Mouse (Mus musculus): ENCODE measurements at regions not wholly inside any gene's neighbourhood (a gene's known extent, or its start where the extent isn't known, plus 50 kb on each side); places are given as distances from the start of the nearest gene placed in this dataset.

- DNase-seq (ENCODE audit: low spot score) = no peak
Observed at GRCm38 (mm10) chr15:56030007-56030406, 1447.4 kb downstream of the Slc22a22 start.

- DNase-seq (ENCODE audit: low spot score) = no peak
Observed at GRCm38 (mm10) chr15:56027197-56027818, 1450.1 kb downstream of the Slc22a22 start.

DNA sequence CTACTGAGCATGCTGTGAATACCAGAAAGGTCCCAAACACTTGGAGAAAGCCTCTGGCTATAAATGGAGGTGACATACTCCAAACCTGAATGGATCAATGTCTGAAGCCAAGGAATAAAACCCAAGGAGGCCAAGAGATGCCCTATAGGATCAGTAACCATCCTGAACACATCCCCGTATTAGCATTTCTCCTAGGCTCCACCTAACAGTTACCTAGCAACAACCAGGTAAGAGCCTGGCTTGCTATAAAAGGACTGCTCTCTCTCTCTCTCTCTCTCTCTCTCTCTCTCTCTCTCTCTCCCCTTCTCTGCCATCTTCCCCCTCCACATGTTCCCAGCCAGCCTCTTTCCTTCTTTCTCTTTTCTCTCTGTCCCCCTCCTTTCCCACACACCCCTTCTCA, 1452.7 kb downstream of the Slc22a22 start:
- DNase-seq (ENCODE audit: low spot score) = no peak

GRCm38 (mm10) chr15:56023862-56024484, 1453.5 kb downstream of the Slc22a22 start:
- DNase-seq (ENCODE audit: low spot score) = no peak

DNA sequence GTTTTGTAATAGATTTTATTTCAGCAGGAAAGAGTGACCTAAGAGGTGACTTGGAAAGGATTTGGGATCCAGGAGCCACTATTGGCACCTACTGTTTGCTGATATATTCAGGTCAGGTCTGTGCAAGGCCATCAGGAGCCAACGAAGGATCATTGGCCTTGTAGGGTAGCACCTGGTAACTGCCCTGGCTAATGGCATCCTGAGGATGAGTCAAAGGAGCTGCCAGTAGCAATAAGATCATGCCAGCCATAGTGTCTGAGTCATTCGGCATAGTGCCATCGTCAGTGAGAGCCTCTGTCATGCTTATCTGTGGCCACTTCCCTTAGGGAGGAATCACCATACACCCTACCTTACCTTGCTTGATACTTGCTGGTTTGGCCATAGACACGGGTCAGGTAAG, 1455.1 kb downstream of the Slc22a22 start:
- DNase-seq (ENCODE audit: low spot score) = no peak

DNA sequence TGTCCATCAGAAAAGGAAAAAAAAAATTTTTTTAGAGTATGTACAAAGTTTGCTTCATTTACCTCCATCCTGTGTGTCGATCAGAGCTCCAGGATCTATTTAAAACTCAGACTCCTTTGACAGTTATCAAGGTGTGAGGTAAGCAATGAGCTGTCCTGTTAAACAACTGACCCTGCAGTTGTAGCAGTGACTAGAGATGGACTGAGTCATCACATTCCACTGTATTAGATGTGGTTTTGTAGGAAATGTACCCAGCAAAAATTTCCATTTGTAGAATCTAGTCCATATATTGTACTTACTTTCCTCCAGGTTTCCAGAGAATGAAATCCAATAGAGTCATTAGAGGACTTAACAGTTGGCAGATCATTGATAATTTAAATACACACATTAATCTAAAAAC, 1459.3 kb downstream of the Slc22a22 start:
- no peak for DNase-seq (ENCODE audit: low spot score)

DNA sequence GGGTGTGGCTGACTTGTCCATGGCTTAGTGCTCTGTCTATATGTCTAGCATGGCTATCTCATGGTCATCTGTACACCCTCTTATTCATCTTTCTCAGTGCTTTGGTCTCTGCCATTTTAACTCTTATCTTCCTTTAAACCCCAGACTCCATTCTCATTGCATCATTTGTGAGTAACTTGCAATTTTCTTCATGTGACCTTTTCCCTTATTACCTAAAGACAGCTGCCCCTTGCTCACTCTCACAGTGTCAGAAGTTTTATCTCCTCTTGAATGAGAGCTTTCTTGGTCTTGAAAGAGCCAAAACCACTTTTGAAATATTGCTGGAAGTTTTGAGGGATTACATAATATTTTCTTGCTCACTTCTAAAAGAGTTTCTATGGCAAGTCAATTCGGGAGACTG, 1459.9 kb downstream of the Slc22a22 start:
- DNase-seq (ENCODE audit: low spot score) = no peak

GRCm38 (mm10) chr15:56016070-56016469, 1461.4 kb downstream of the Slc22a22 start:
- DNase-seq (ENCODE audit: low spot score) = no peak

- DNase-seq (ENCODE audit: low spot score) = no peak
Observed at GRCm38 (mm10) chr15:56014059-56014620, 1463.3 kb downstream of the Slc22a22 start.

- DNase-seq (ENCODE audit: low spot score) = no peak
Observed at GRCm38 (mm10) chr15:56008603-56009174, 1468.7 kb downstream of the Slc22a22 start.

GRCm38 (mm10) chr15:56007376-56007775, 1470.0 kb downstream of the Slc22a22 start:
- no peak for DNase-seq (ENCODE audit: low spot score)

DNA sequence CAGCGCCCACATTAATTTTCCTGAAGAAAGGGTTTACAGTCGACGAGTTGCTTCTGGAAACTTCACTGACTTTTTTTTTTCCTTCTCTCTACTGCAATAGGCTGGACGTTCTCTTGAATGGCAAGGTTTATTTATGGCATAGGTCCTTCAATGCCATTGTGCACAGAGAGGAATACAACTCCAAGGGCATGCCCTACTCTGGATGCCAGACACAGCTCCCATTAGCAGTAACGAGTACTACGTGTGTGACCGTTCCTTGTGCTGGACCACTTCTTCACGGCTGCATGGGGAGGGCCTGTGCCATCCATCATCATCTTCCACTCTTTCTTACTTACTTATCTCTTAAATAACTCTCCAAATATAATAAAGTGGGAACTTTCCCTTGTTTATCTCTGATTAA, 1472.1 kb downstream of the Slc22a22 start:
- no peak for DNase-seq (ENCODE audit: low spot score)

DNA sequence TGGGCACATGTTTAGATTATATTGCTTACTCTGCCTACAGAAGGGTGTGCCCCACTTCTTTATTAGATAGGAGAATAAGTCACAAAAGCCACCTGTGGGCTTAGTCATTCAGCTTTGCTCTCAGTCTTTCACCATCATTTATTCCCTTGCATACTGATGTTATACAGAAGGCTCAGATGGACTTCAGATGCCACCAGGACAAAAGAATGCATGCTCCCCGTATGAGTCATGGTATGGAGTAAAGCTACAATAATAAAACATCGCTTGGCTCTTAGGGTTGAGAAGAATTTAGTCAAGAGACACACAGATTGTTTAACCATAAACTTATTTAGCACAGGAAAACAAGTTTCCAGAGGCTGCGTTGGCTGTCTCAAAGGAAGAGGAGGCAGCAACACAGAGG, 1473.5 kb downstream of the Slc22a22 start:
- DNase-seq (ENCODE audit: low spot score) = no peak

- no peak for DNase-seq (ENCODE audit: low spot score)
Observed at GRCm38 (mm10) chr15:55999605-56000004, 1477.8 kb downstream of the Slc22a22 start.

GRCm38 (mm10) chr15:55997977-55998376, 1479.4 kb downstream of the Slc22a22 start:
- no peak for DNase-seq (ENCODE audit: low spot score)

- no peak for DNase-seq (ENCODE audit: low spot score)
Observed at GRCm38 (mm10) chr15:55994680-55995079, 1482.7 kb downstream of the Slc22a22 start.

- no peak for DNase-seq (ENCODE audit: low spot score)
Observed at GRCm38 (mm10) chr15:55975843-55976242, 1501.6 kb downstream of the Slc22a22 start.

GRCm38 (mm10) chr15:55966780-55967179, 1510.6 kb downstream of the Slc22a22 start:
- no peak for DNase-seq (ENCODE audit: low spot score)

- DNase-seq (ENCODE audit: low spot score) = no peak
Observed at GRCm38 (mm10) chr15:55965296-55965695, 1512.1 kb downstream of the Slc22a22 start.

GRCm38 (mm10) chr15:55962093-55962492, 1515.3 kb downstream of the Slc22a22 start:
- no peak for DNase-seq (ENCODE audit: low spot score)

All from T-cell, adult 2 months (primary cell).